Mouse (Mus musculus) thymus, adult 2 months (tissue): ENCODE data around the gene 1810062G17Rik.

Source experiments
- CTCF ChIP-seq: fragments of 200-500 bp; IDR thresholded peaks from 2 replicates; pipeline ENCODE4 v1.5.1; 2012; ENCODE audit warnings: mild to moderate bottlenecking, control low read depth, low read length, moderate library complexity, borderline replicate concordance; ENCODE audit not compliant: control insufficient read depth, poor library complexity, insufficient read depth; ENCODE audit errors: extremely low read depth
- POLR2A ChIP-seq: fragments of 200-500 bp; IDR thresholded peaks from 2 replicates; pipeline ENCODE4 v1.6.1; 2012; ENCODE audit warnings: mild to moderate bottlenecking, low read length, control low read depth, moderate library complexity; ENCODE audit not compliant: control insufficient read depth, poor library complexity, insufficient read depth; ENCODE audit errors: extremely low read depth

GRCm38 (mm10) chr3:36427386-36427785 is 48.4 kb upstream of the 1810062G17Rik start:
- no peak for TF ChIP-seq POLR2A
- no peak for TF ChIP-seq CTCF
